Mouse (Mus musculus) urinary bladder, postnatal 4 days (tissue): ENCODE data around the gene Fam19a2.

Experiments used
- DNase-seq, 2 experiments: peaks; one replicate each; pipeline ENCODE4 v3.0.0; 2021 to 2022; ENCODE audit warnings: low spot score in 2 of 2

Fam19a2 gene

DNA sequence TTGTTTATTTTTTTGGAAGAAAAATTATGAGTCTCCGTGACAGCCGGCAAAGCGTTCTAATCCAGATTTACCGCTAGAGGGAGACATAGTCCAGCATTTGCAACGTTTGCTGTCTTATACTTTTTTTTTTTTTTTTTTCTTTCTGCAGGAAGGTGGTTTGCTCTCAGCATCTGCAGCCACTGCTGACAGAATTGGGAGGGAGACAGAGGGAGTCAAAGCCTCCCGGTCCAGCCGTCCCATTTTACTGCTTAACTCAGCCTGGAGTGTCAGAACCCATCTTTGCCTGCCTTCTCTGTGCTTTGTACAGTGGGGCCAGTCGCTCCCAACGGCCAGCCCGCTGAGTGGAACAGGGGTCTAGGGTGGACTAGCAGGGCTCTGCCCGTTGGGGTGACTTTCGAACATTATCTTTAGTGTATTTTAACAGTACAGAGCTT, at the start of gene Fam19a2:
Gene Fam19a2, plus strand, starts transcription at position 121 of the 434 bp plus-strand sequence.
- DNase-seq: peak in 1 of 2 experiments; percentile 21

DNA sequence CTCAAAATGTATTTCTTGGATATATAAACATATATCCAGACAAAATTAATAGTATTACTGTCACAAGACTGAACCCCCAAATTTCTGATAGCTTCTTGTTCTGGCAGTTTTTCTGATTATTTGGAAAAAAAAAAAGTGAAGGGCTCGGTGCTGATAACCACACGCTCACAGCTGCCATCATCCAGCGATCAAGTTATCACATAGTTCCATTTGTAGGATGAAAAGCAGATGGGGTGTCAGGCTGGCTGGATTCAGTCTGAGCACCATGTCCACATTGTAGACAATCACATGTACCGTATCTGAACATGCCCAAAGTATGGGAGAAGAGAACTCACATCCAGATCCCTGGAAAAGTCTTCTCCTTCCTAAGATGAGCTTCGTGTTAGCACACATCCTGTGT, 41.0 kb upstream of the Fam19a2 start:
- no peak for DNase-seq

DNA sequence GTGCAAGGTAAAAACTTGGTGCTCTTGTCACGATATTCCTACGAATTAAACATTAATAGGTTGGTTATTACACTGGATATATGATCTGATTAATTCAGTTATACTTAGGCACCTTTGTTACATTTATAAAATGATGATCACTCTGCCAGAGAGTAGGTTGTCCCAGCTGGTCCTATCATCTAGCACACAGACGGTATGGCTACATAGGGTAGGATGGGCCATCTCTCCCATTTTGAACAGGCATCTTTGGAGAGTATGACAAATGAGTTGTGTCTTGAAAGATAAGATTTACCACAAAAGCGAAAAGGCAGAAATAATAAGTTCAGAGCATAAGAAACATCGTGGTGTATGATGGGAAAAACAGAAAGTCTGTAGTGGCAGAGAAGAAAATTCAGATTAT, 34.4 kb upstream of the Fam19a2 start:
- no peak for DNase-seq

DNA sequence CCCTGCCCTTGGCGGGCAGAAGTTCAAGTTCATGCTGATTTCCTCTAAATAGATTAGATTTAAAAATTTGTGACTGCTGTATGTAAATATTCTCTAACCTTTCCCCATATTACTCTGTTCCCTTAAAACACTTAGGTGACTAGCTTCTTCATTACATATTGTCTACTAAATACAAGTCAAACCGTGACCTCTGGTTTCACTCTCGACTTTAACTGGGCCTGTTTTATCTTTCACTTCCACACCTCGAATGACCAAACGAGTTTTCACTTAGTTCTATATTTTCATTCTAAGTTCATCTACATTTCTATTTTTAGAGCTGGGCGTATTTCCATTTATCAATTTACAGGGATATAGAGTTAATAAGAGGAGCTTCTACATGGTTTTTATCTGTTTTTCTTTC, 15.7 kb upstream of the Fam19a2 start:
- DNase-seq: no peak

DNA sequence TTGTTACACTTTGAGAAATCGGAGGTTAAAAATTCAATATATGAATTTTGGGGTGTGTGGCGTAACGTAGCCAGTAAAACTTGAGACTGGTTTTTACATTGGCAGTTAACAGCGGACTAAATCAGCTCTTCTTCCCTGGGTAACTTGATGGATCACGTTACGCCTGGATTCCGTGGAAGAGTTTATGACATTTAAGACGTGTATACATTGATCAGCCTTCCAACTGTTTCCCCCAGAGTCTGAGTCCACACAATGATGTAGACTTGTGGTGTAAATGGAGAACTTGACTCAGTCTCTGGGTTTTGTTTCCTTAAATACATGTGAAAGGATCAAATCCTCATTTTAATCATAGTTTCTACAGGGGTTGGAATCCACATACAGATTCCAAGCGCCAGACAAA, 11.9 kb upstream of the Fam19a2 start:
- DNase-seq: no peak

DNA sequence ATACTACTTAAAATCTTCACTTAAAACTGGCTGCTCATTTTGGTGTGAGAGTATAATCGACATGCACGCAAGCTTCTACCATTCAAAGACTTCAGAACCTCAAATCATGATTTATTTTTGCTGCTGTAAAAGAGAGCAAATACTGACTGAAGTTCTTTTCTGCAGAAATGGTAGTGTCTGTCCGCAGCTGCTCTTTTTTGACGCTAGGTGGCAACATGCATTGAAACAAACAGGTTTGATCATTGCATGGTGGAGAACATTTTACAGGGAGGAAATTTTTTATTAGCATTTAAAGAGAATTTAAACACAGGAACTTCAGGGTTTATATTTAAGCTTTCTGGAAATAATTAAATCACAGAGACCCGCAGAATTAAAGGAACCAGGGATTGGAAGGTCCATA, 9.5 kb upstream of the Fam19a2 start:
- DNase-seq: no peak

DNA sequence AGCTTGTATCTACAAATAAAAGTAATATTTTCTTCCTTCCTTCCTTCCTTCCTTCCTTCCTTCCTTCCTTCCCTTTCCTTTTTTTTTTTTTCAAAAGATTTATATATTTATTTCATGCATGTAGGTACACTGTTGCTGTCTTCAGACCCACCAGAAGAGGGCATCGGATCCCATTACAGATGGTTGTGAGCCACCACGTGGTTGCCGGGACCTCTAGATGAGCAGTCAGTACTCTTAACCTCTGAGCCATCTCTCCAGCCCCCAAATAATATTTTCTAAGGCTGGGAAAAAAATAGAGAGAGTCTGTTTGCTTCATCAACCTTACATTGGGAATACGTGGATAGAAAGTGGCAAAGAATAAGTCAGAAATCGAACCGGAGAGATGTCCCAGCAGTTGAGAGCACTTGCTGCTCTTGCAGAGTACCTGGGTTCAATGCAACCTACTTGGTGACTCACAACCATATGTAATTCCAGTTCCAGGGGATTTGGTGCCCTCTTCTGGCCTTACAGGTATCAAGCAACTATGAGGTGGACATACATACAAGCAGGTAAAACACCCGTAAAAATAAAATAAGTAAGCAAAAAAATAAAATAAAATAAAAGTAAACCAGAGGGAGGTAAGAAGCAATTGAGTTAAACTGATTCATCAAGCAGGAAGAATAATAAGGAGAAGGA, 8.0 kb upstream of the Fam19a2 start:
- no peak for DNase-seq

DNA sequence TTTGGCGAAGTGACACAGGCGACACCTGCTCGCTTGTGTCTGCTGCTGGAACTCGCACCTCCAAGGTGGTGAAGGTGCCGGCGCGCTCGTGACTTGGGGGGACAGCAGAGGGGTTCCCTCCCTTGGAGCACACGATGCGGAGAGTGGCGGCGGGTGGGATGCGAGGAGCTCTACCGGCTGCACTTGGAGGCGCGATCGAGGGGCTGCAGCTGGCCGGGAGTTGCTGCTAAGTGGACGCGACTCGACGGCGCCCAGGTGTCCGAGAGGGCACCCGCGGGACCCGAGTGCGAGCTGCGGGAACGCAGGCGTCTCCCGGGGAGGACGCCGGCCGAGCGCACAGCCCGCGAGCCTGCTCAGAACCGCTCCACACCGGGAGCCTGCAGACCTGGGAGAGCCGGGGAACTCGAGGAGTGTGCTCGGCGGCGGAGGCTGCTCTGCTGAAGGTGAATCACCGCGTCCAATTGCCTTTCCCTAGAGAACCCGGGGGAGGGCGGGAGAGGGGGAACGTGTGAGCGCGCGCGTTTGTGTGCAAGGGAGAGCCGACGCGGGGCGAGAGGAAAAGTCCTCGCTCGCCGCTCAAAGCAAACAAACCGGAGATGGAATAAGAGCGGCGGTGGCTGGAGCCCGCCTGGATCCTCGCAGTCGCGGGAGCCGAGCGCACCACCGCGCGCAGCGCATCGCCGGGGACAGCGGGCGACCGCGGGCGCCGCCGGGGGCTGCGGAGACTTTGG, 830 bp downstream of the Fam19a2 start:
- no peak for DNase-seq

DNA sequence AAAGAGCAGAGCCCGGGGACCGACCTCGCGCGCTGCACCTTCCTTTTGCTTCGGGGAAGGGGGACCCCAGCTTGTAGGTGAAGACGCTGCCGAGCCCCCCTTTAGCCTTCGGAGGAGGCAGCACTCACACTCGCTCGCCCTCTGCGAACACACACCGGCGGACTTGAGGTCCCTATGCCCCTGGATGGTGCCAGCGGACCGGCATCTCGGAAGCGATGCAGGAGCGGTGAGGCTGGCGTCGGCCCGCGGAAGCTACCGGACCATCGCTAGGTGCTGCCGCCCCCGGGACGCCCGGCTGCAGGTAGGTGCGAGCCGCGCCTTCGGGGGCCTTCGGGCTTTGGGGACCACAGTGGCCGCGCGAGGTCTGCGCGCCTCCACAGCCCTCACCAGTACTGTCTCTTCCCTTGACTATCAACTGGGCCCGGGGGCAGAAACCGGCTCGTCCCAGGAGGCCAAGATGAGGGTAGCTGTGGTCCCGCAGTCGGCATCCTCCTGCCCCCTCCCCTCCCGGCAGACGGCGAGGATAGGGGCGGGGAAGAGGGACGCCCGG, 1.5 kb downstream of the Fam19a2 start:
- no peak for DNase-seq

DNA sequence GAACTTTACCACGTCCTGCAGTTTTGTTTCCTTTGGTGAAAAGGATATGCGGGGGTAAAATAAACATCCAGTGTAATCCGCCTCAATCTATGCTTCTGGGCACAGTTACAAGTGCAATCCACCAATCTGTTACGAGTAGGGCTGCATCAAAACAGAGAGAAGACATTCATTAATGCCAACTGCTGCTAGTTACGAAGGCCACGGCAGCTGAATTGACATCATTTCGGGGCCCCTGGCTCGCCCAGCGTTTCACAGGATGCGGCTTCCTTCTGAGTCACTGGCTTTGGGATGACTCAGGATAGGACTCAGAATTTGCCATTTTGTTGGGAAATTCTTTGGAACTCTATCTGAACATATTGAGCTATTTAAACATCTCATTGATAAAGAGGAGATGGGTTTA, 4.8 kb downstream of the Fam19a2 start:
- DNase-seq: no peak

DNA sequence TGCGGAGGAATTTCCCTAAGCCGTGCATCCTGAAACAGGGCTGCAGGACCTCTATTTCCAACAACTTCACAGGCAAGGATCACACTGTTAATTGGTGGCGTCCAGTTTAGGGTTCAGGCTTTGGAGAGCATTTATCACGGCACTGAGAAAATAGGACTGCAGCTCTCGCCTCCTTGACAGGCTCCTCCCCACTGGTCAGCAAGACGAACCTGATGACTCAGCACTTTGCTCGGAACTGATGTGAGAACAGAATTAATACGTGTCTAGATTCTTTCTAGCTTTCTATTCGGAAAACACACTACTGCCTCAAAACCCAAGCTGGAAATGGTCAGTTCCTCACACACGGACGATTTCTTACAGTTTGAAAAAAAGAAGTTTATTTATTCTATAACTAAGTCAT, 10.8 kb downstream of the Fam19a2 start:
- no peak for DNase-seq

DNA sequence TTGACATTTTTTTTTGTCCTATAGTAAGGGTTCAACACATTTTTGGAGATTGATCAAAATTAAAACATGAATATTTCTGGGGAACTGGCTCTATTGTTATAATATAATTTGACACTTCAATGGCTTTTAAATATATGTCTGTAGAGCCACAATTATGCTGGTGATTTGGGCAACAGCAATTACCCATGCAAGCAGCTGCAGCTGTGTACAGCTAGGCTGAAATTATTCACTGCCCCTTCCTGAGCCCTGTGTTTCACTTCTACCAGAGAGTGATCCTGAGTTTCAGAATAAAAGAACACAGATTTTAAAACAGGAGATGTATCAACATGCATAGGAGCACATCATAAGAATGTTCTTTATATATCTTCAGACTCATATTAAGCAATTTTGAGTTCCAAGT, 43.5 kb downstream of the Fam19a2 start:
- no peak for DNase-seq

DNA sequence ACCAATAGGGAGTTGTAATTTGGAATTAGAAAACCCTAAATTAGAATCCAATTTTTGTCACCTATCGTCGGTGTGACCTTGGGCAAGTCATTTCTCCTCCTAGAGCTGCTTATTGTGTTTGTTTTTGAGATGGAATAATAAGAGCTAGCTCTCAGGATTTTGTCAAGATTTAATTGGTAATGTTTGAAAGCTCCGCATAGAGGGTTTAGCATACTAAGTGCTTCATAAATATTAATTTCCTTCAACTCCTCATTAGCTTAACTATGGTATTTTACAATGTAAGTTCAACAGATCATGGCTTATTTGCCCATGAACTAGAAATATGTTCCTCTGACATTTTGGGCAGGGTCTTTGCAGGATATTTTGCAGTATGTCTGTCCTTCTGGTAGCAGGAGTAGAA, 62.5 kb downstream of the Fam19a2 start:
- no peak for DNase-seq

DNA sequence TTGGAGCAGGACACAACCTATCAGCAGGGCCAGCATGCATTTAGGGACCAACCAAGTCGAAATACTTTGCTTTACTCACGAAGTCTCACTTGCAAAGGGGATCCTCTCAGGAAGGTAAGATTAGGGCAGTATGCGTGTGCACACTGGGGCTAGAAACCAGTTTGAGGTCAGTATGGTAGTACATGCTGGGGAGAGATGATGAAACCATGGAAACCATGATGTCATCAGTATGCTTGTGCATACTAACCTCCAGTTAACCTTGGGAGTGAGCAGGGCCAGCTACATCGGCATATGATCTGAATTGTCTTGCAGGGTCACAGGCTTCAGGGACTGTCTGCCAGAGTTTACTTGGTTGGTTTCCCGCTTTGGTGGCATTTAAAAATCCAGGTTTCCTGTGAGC, 77.5 kb downstream of the Fam19a2 start:
- no peak for DNase-seq

DNA sequence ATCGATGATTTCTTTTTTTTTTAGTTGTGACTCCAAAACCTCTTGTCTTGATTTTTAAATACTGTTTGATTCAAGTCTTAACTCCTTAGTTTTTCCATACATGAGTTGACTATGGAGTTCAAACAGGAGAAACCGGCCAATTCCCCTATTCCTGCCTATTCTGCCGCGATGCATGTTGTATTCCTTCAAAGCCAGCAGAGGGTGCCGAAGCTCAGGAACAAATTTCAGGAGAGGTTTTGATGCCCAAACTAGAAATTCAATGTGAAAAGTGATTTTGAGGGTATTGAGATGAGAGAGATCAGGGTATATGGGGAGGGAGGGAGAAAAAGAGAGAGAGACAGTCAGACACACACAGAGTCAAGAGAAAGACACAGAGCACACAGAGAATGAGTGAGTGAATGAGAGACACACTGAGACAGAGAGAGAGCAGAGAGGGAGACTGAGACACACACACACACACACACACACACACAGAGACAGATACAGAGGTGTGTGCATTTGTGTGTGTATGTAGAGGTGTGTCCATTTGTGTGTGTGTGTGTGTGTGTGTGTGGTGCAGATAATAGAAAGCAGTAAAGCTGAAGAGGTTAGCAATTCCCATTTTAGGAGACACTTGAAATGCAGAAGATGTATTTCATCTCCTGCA, 78.9 kb downstream of the Fam19a2 start:
- no peak for DNase-seq

DNA sequence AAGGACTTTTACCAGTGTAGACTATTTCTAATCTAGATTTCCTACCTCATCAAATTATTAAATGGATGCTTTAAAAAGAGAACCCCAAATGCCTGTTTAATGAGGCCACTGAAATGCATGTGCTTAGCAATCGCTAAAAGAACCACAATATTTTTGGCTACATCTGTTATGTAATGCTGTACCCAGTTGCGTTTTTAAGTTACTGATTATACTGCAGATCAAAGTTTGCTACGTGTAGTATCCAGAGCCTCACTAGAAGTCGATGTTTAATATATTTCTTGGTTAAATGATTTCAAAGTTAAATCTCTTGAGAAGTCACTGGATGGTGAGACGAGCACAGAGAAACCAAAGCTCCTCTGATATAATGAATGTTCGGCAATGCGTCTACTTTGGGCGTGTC, 82.5 kb downstream of the Fam19a2 start:
- DNase-seq: no peak

DNA sequence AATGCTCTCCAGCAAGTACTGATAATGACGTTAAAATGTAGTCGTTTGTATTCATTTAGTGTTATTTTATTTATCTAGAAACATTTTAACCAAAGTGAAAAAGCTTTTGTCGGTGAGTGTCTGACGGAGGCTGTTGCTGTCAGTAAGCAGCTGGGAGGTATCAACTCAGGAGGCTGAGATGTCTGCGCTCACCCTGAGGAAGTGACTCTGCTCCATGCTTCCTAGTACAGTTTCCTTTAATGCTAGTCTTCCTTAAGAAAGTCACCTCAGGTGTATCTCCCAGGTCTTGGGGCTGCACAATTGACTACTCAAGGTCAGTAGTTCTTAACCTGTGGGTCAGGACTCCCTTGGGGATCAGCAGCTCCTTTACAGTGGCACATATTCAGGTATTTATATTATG, 89.9 kb downstream of the Fam19a2 start:
- DNase-seq: no peak

DNA sequence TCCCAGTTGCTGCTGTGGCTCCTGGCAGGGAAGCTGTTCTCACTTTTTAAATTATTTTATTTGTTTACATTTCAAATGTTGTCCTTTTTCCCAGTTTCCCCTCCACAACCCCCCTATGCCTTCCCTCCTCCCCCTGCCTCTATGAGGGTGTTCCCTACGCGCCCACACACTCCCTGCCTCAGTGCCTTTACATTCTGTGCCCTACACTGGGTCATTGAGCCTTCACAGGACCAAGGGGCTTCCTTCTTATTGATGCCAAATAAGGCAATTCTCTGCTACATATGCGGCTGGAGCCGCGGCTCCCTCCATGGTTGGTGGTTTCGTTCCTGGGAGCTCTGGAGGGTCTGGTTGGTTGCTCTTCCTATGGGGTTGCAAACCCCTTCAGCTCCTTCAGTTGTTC, 93.2 kb downstream of the Fam19a2 start:
- DNase-seq: no peak

DNA sequence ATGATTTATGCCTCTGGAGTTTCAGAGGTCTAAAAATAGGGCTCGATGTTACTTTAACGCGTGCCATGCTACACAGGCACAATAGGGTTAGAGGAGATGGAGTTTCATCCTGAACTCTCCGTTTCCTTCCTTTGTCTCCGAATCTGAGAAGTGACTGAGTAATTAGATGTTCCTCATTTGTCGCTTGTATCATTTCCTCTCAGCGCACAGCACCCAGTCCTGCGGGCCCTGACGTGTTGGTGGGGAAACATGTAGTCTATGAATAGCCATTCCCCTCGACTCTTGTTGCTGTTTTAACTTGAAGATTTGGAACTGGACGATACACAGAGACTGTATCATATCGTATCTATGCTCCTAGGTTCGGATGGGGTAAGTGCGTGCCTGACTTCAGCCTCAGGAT, 96.7 kb downstream of the Fam19a2 start:
- no peak for DNase-seq

DNA sequence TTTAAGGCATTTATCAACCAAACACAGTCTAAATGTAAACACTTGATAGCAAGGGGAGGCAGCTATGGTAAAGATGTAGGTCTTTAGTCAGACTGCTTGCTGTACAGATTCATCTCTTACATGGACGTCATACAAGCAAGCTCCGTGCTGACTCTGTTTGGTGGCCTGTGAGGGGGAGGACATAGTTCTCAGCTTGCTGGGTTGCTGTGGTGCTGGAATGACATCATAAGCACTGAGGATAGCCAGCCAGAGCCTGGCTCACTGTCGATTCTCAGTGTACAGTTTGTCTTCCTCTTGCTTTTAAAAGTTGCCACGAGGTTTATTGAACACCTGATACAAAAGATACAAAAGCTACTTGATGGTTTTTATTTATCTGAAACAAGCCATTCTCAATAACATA, 100.8 kb downstream of the Fam19a2 start:
- no peak for DNase-seq

DNA sequence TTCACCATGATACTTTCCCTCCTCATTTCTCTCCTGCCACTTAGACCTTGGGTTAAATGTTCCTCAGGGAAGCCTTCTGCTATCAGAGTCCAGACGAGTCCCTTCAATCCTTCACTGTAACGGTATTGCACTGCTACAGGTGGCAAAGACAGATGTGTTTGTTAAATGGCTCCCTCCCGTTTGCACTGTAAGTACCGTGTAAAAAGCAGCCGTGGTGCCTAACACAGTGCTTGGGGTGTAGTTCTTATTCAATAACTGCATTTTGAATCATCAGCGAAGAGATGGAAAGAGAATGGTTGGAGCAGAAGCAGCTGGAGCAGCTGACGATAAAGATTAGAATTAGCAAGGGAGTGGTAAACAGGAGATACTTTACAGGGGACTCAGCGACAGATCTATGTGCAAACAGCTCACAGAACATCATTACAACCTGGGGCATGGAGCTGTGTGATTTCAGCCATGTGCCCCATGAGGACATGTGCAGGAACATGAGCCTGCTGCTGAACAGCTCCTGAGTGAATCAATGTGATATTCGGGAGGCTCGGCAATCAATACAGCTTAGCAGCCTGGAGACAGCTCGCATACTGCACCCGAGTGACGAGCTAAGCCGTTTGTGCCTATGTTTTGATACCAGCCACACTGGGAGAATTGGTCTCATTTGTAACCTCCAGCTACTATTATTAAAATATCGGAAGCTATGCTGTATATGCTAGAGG, 103.5 kb downstream of the Fam19a2 start:
- DNase-seq: no peak

DNA sequence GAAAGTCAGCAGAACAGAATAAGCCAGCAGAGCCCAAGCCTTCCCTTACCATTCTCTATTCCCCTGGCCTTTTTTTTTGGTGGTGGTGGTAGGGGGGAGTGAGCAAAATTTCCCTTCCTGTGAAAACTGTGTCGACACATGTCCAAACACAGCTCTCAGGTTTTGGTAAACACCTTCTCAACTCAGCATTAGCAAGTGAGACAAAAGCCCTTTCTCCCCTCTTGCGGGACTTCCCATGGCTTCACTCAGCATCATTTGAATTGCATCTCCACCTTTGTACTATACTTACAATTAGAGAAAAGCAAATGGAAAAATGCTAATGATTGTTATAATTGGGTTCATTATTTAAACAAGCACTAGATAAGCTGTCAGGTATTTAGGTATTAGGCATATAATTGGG, 119.5 kb downstream of the Fam19a2 start:
- DNase-seq: no peak
